Mouse (Mus musculus) embryonic facial prominence, embryonic 14.5 days (tissue): ENCODE data around the gene Hoxa10. TPM values are rescaled to one million over a fixed set of nuclear protein-coding genes. Genes with fewer than 3 reads are reported as not detected.

ENCODE experiments used
- ATAC-seq: fragments of 200-750 bp; cut with Nextera tagmentation; 2 replicates; pipeline ENCODE4 v1.8.0; 2017; ENCODE audit warnings: low read depth, moderate number of reproducible peaks, moderate TSS enrichment
- DNase-seq: peaks from one replicate; pipeline ENCODE4 v3.0.0-alpha.2; 2015; ENCODE audit warnings: low spot score
- H3K27ac ChIP-seq: fragments of 300-500 bp; sonication (generic); replicated peaks from 2 replicates; pipeline ENCODE4 v1.5.1; 2014; ENCODE audit warnings: low read depth, mild to moderate bottlenecking, low read length, moderate library complexity
- H3K27me3 ChIP-seq: fragments of 300-500 bp; sonication (generic); replicated peaks from 2 replicates; pipeline ENCODE4 v1.6.1; 2014; ENCODE audit warnings: low read length; ENCODE audit not compliant: control insufficient read depth, insufficient read depth
- H3K36me3 ChIP-seq: fragments of 300-500 bp; sonication (generic); 2 replicates; pipeline ENCODE4 v1.6.1; 2014; ENCODE audit warnings: low read length, mixed read lengths; ENCODE audit not compliant: control insufficient read depth, insufficient read depth
- H3K4me1 ChIP-seq: fragments of 300-500 bp; sonication (generic); 2 replicates; pipeline ENCODE4 v1.6.1; 2014; ENCODE audit warnings: antibody characterized with exemption, low read length; ENCODE audit not compliant: control insufficient read depth, insufficient read depth
- H3K4me2 ChIP-seq: fragments of 300-500 bp; sonication (generic); 2 replicates; pipeline ENCODE4 v1.6.1; 2014; ENCODE audit warnings: low read depth, mild to moderate bottlenecking, low read length, moderate library complexity, mixed read lengths
- H3K4me3 ChIP-seq: fragments of 300-500 bp; sonication (generic); 2 replicates; pipeline ENCODE4 v1.5.1; 2014; ENCODE audit warnings: low read depth, mild to moderate bottlenecking, low read length
- H3K9ac ChIP-seq: fragments of 300-500 bp; sonication (generic); 2 replicates; pipeline ENCODE4 v1.6.1; 2014; ENCODE audit warnings: low read depth, mild to moderate bottlenecking, low read length, moderate library complexity, mixed read lengths
- H3K9me3 ChIP-seq: fragments of 300-500 bp; sonication (generic); 2 replicates; pipeline ENCODE4 v1.6.1; 2016; ENCODE audit warnings: low read length; ENCODE audit not compliant: control insufficient read depth
- WGBS: fragments of 180-500 bp; shearing (Covaris S2); extraction: QIAGEN DNeasy Blood & Tissue Kit; methylation state at CpG from one replicate; pipeline ENCODE4 v1.1.7; 2014; 5-methylcytosine and 5-hydroxymethylcytosine counted together
- polyA plus RNA-seq: library from polyadenylated mRNA; unstranded; fragments of >200 nt; fragmentation: Nextera tagmentation; extraction: Ambion mirVana; gene quantifications from 2 replicates; pipeline ENCODE4 v1.2.1, GENCODE M21; 2014

Hoxa10 gene
- polyA plus RNA-seq, 1 experiment from 2014 or later, result not detected

DNA sequence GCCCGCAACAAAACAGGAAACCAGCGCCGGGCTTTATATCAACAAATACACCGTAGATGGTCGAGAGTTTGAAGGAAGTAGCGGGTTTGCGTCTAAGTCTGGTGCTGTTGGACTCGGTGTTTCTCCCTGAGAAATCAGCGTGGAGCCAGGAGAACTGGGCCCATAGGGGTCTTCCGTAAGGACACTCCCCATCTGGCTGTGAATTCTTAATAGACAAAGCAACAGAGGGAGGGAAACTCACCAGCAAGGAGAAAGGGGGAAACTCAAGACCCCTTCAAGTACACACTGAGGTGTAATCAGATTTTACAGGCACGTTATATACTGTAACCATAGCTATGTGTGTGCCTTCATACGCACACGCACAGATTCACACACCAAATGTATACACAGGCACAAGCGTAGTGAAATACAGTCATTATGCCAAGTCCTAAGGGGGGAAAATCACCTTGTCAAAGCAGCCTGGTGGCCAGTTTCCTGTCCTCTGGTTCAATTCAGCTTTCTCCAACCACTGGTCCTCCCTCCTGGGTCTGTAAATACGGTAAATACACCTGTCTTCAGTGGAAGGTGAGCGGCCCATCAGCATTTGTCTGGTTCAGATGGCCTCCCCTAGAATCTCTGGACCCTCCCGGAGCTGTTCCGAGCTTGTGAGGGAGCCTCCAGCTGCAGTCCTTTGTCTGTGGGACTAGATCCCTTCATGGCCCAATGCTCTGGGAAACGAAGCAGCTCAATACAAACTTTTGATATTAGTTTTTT, 25.4 kb upstream of the Hoxa10 start:
- under 1% methylated on average over 19 of the region's 19 CpGs for WGBS
- H3K4me1 ChIP-seq, result no peaks in the 10 kb centered on the region
- peaks cover 99% of the 10 kb centered on the region for H3K27me3 ChIP-seq
- H3K4me3 ChIP-seq, result no peak overlapping the region
- no peaks in the 10 kb centered on the region for H3K36me3 ChIP-seq
- ATAC-seq (no peak), DNase-seq (no peak)
- H3K4me2 ChIP-seq, result no peak overlapping the region
- no peaks in the 10 kb centered on the region for H3K9me3 ChIP-seq
- no peak overlapping the region for H3K27ac ChIP-seq
- no peak overlapping the region for H3K9ac ChIP-seq

DNA sequence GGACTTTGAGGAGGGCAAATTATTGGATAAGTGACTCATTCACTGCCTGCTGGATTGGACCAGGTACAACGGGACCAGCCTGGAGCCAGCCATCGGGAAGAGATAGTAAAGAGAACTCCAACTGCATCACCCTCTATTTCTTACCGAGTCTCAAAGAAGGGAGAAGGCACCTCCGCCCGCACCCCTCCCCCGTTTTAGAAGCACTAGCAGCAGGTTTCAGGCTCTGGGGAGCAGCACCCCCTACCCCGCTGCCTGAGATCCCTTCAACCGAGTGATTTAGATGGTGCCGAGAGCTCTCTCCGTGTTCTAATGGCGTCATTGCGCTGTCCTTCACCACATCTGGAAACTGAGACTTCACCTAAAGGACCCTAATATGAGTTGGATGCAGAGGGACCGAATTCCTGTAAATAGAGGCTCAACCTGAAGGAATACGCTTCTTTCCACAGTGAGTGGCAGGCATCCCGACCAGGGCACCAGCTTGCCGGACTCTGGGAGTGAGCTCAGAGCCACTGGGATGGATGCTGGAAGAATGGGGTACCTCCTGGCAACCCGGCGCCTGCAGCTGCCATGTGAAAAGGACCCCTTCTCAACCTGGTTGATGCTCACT, 24.8 kb upstream of the Hoxa10 start:
- H3K4me2 ChIP-seq, result no peak overlapping the region

DNA sequence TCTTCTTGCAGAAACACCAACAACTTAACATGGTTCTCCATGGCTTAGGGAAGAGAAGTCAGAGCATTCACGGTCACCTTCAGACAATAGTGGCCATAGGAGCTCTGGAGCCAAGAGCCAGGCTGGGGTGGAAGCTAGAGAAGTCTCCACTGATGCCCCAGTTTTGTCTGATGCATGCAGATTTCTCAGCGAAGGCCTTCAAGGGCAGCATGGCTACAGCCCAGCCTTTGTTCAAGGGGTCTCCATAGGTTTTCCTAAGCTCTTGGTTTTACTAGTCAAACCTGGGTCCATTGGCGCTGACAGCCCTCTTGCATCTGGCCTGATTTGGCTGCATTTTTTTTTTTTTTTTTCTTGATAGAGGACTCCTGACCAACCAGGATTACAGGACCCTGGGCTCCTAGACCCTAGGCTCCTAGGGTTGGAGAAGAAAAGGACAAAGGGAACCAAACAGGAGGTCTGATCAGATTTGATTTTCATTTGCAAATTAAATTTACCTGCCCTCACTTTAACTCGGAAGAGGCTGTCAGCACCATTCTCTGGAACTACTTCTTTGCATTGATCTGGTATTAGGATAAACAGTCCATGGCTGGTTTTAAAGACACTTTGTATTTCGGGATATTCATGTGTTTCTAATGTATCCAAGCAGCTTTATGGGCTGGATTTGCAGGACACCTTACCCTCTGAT, 23.6 kb upstream of the Hoxa10 start:
- DNase-seq (no peak), ATAC-seq (no peak)
- H3K27ac ChIP-seq, result no peak overlapping the region
- no peaks in the 10 kb centered on the region for H3K36me3 ChIP-seq
- no peak overlapping the region for H3K9ac ChIP-seq
- H3K27me3 ChIP-seq, result peaks cover 95% of the 10 kb centered on the region
- H3K4me2 ChIP-seq, result no peak overlapping the region
- 4% methylated on average over 5 of the region's 5 CpGs for WGBS
- H3K4me1 ChIP-seq, result no peaks in the 10 kb centered on the region
- no peak overlapping the region for H3K4me3 ChIP-seq
- H3K9me3 ChIP-seq, result no peaks in the 10 kb centered on the region

More for the DNA sequence above, 24.8 kb upstream of the Hoxa10 start:
- Histone ChIP-seq H3K27me3 (peaks cover 98% of the 10 kb centered on the region), H3K27ac (no peak overlapping the region), H3K9ac (no peak overlapping the region), H3K9me3 (no peaks in the 10 kb centered on the region), H3K36me3 (no peaks in the 10 kb centered on the region), H3K4me1 (no peaks in the 10 kb centered on the region), H3K4me3 (no peak overlapping the region)
- 2% methylated on average over 18 of the region's 18 CpGs for WGBS
- no peak for DNase-seq
- ATAC-seq, result no peak

DNA sequence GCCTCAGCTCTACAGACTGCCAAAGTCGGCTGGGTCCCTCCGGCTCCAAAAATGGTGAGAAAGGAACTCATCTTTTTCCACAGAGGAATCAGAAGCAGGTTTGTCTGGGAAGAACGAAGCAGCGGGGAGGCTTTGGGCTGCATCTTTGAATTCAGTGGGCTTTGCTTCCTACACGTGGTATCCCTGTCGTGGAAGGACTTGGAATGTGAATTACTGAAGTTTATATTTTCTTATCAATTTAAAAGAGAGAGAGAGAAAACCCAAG, 22.6 kb upstream of the Hoxa10 start:
- no peak for DNase-seq
- no peak overlapping the region for H3K9ac ChIP-seq
- no peak overlapping the region for H3K4me2 ChIP-seq
- peaks cover 95% of the 10 kb centered on the region for H3K27me3 ChIP-seq
- H3K9me3 ChIP-seq, result no peaks in the 10 kb centered on the region
- 4% methylated on average over 6 of the region's 6 CpGs for WGBS
- no peaks in the 10 kb centered on the region for H3K36me3 ChIP-seq
- ATAC-seq, result no peak
- H3K4me3 ChIP-seq, result no peak overlapping the region
- H3K27ac ChIP-seq, result no peak overlapping the region
- H3K4me1 ChIP-seq, result no peaks in the 10 kb centered on the region

DNA sequence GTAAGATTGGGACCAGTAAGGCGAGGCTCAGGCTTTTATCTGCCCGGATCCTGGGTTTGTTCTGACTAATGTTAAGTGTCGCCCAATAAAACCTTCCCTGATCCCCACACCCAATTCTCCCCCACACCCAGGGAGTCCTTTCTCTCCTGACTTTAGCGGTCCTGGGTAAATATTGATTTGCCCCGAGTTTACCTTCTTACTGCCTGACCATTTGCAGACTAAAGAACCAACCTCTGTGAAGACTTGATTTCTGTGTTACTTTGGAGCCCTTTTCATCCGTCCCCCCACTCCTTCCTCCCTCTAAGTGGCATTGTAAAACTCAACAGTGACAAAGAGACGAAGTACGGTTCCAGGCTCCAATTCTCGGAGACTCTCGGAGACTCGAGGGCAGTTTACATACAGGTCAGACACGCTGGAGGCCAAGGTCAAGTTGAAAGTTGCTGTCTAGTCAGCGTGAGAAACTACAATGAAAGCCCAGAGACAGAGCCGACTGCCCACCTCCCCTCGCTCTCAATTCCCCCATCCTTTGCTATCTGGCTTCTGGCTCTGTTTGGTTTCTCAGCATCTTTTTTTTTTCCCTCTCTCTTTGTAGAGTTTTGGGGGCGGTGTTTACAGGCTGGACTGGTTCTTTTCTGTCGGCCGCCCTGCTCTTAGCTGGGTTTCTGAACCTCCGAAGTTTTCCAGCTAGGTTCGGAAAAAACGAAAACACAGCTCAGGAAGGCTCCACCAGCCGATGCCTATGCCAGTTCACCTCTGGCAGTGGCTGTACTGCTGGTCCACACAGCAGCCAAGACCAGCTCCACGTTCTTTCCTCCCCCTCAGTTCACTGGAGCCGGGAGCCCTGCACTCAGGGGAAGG, 22.0 kb upstream of the Hoxa10 start:
- Histone ChIP-seq H3K4me2 (no peak overlapping the region), H3K27me3 (peaks cover 95% of the 10 kb centered on the region), H3K36me3 (no peaks in the 10 kb centered on the region), H3K4me3 (no peak overlapping the region), H3K9ac (no peak overlapping the region), H3K27ac (no peak overlapping the region), H3K4me1 (no peaks in the 10 kb centered on the region), H3K9me3 (no peaks in the 10 kb centered on the region)
- DNase-seq (no peak), ATAC-seq (no peak)
- 2% methylated on average over 24 of the region's 24 CpGs for WGBS

DNA sequence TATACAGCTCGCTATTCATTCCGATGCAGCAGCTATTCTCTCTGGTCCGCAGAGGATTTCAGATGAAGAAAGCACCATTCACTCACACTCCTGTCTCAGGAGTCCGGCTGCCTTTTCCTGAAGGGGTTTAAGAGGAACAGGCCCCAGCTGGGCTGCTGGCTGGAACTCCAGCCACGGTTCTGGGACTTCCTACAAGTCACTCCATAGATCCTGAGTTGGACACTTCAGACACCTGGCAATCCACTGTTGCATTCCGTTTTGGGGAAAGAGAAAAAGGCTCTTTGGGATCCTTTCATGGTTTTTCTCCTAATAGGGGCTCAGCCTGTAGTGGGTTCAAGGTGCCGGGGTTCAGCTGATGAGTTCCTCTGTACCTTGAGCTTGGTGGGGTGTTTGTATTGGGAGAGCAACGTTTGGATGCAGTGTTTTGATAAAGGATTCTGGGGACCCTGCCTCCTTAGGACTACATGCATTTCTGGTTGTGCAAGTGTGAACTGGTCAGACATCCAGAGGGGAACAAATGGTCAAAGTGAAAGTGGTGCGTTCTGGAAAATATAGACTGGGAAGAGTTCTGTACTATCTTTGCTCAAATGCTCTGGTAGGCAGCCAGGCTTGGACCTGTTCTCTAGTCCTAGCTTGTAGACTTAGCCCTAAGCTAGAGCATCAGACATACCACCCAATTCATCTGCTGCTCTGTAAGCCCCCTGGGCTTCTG, 21.3 kb upstream of the Hoxa10 start:
- Histone ChIP-seq H3K36me3 (no peaks in the 10 kb centered on the region), H3K4me2 (no peak overlapping the region), H3K4me3 (no peak overlapping the region), H3K27ac (no peak overlapping the region), H3K27me3 (peaks cover 95% of the 10 kb centered on the region), H3K9me3 (no peaks in the 10 kb centered on the region), H3K9ac (no peak overlapping the region), H3K4me1 (no peaks in the 10 kb centered on the region)
- ATAC-seq (no peak), DNase-seq (no peak)
- WGBS, result 1% methylated on average over 9 of the region's 9 CpGs

DNA sequence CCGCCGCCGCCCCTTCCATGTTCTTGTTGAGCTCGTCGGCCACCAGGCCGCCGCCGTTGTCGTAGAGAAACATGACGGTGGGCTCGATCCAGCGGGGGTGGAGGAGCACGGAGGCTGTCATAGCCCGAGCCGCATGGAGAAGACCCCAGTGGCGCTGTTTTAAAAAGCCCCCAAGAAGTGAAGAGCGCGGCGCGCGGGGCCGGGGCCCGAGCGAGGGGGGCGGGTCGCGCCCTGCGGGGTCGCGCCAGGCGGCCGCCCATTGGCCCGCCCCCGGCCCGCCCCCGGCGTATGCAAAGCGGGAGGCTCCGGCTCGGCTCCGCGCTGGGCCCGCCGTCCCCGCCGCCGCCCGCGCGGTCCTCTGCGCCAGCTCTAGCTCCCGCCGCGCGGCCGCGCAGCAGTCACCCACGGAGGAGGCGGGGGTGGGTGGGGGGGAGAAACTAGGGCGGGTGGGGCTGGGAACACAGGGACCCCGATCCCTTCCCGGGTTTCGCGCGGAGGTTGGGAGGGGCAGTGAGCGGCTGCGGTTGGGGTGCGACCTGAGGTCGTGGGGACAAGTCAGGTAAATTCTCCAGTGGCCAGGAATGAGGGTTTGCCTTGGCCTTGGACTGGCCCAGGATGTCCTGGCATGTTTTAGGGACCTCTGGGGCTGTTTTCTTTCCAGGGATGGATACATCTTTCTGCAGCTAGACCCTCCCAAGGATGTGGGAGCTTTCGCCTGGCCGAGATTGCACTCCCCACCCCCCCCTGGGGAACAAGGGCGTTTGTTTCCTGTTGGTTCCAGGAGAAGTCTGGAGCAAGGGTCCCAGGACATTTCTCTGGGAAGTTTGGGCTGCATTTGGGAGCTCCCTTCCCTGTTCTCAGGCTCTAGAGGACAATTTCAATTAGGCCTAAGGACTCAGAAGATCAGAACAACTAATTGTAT, 20.3 kb upstream of the Hoxa10 start, which contains the start of gene Hoxa13:
Hoxa13 (minus strand) TSS at position 227 of the 922 bp plus-strand sequence.
- Histone ChIP-seq H3K36me3 (no peaks in the 10 kb centered on the region), H3K9me3 (no peaks in the 10 kb centered on the region), H3K4me1 (no peaks in the 10 kb centered on the region), H3K27me3 (peaks cover 94% of the 10 kb centered on the region), H3K4me2 (peak within 1 kb of the TSS; percentile 58), H3K4me3 (peak within 1 kb of the TSS; percentile 41), H3K9ac (0 out of 2 replicates have a peak within 1 kb of the TSS, but pooled peaks have one; percentile 11), H3K27ac (no peak within 1 kb of the TSS)
- ATAC-seq, result peak; percentile 51; the same call in 1 of the 2 replicates
- WGBS, result 2% methylated on average over 8 of the region's 72 CpGs
- DNase-seq, result peak; percentile 24
